ENCODE assay signal across 8 mouse cellular contexts in genomic region chr14:121379827-121380145, GRCm38 (mm10). TPM values are rescaled to one million over a fixed set of nuclear protein-coding genes. Genes with fewer than 3 reads are reported as not detected.
A peak's percentile ranks its signal among the peaks of the same experiment; 100 is the strongest.
DNase-seq lines count a peak whose midpoint lies in the region; ATAC-seq lines count a peak whose summit lies in the region.

Gene Stk24, minus strand, starts transcription at chr14:121380011.

- no peak for DNase-seq in kidney, adult 18-20 months
- no peak for DNase-seq in adrenal gland, postnatal 36 days
- DNase-seq in gastrocnemius, postnatal 14 days: no peak
- peak; percentile 68 for DNase-seq in lung, postnatal 36 days
- no peak for DNase-seq in right cerebral cortex, postnatal 25 days
- no peak for DNase-seq in MN1 (ENCODE audit: low spot score)

- no peaks in the 10 kb centered on the region for H3K27me3 ChIP-seq in kidney, embryonic 15.5 days
- no peaks in the 10 kb centered on the region for H3K27me3 ChIP-seq in intestine, embryonic 15.5 days (replicated peaks)

- H3K27ac ChIP-seq in kidney, embryonic 15.5 days: peak within 1 kb of the TSS; percentile 97
- H3K27ac ChIP-seq in intestine, embryonic 15.5 days: peak within 1 kb of the TSS; percentile 98

- peaks cover 37% of the 10 kb centered on the region for H3K4me1 ChIP-seq in kidney, embryonic 15.5 days
- peaks cover 13% of the 10 kb centered on the region for H3K4me1 ChIP-seq in intestine, embryonic 15.5 days (replicated peaks)

- H3K4me2 ChIP-seq in kidney, embryonic 15.5 days: peak within 1 kb of the TSS; percentile 81
- peak within 1 kb of the TSS; percentile 86 for H3K4me2 ChIP-seq in intestine, embryonic 15.5 days (replicated peaks)

- intact Hi-C loops in gastrocnemius, postnatal 14 days (cut with DNase I; ENCODE audit: low total_unique reads): no loop called here

- peak within 1 kb of the TSS; percentile 95 for H3K9ac ChIP-seq in kidney, embryonic 15.5 days
- peak within 1 kb of the TSS; percentile 96 for H3K9ac ChIP-seq in intestine, embryonic 15.5 days

- ATAC-seq in kidney, embryonic 15.5 days (replicated peaks; ENCODE audit: low FRiP score): peak; percentile 55
- ATAC-seq in intestine, embryonic 15.5 days: no peak

- no peaks in the 10 kb centered on the region for H3K9me3 ChIP-seq in kidney, embryonic 15.5 days (replicated peaks)
- H3K9me3 ChIP-seq in intestine, embryonic 15.5 days: no peaks in the 10 kb centered on the region

- 0 out of 2 replicates have a peak, but pooled peaks cover 5% of the 10 kb centered on the region for H3K36me3 ChIP-seq in kidney, embryonic 15.5 days
- no peaks in the 10 kb centered on the region for H3K36me3 ChIP-seq in intestine, embryonic 15.5 days

- 5% methylated on average over 11 of the region's 11 CpGs for WGBS in kidney, embryonic 15.5 days
- 5% methylated on average over 11 of the region's 11 CpGs for WGBS in intestine, embryonic 15.5 days

- peak within 1 kb of the TSS; percentile 80 for H3K4me3 ChIP-seq in kidney, embryonic 15.5 days (replicated peaks)
- peak within 1 kb of the TSS; percentile 98 for H3K4me3 ChIP-seq in intestine, embryonic 15.5 days (replicated peaks)

RNA-seq across cellular contexts. Expression of gene Stk24, which starts in this region (rescaled TPM):
- 37.9 and 39.3 TPM in 2 replicates for polyA plus RNA-seq in kidney, embryonic 15.5 days (2015; fragmentation: Nextera tagmentation; extraction: Ambion mirVana)
- 100 to 1,000 TPM; 104 to 108 TPM for total RNA-seq in adrenal gland, postnatal 36 days (2021)
- 10 to 100 TPM; 24.7 to 29.7 TPM for total RNA-seq in gastrocnemius, postnatal 14 days (2021)
- 41.3 and 43.7 TPM in 2 replicates for polyA plus RNA-seq in intestine, embryonic 15.5 days (2015; fragmentation: Nextera tagmentation; extraction: Ambion mirVana)
